Mouse (Mus musculus) urinary bladder, postnatal 4 days (tissue): ENCODE data around the gene Dnajc3.

Source experiments
- DNase-seq, 2 experiments: peaks; one replicate each; pipeline ENCODE4 v3.0.0; 2021 to 2022; ENCODE audit warnings: low spot score in 2 of 2

Dnajc3 gene

DNA sequence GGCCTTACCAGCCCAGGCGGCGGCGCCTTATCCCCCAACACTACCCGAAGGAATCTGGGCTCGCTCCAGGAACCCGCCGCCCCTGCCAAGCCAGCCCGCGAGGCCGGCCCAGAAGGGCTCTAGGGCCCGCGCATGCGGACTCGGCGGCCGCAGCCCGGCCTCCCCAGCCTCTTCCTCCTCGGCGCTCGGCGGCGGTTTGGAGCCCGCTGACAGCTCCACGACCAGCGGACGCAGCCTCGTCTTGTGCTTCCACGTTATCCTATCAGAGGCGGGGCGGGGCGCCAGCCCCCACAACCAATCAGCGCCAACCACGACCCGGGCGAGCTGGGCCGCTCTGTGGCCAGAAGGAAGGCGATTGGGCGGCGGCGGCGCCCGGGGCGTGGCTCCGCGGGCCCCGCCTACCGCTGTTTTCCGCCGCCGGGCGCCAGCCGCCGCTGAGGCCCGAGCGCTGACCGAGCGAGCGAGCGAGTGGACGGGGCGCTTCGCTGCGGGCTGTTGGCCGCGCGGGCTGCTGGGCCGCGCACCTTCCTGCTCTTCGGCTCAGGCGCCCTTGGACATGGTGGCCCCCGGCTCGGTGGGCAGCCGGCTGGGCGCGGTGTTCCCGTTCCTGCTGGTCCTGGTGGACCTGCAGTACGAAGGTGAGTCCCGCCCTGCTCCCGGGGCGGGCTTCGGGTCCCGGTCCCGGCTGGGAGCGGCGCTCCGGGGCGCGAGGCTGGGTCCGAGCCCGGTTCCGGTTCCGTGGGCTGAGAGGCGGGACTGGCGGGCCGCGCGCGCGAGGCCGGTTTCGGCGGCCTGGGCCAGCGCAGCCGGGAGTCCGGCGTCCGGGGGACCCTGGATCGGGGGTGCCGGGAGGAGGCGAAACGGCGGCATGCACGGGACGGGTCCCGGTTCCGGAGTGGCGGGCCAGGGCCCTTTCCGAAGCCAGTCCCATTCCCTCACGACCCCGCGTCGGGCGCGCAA is at the start of gene Dnajc3:
Dnajc3 (plus strand) TSS at position 444 of the 960 bp plus-strand sequence.
- peak; percentile 99 to 100 for DNase-seq

GRCm38 (mm10) chr14:118890101-118890500 is 47.7 kb upstream of the Dnajc3 start:
- DNase-seq, result no peak

DNA sequence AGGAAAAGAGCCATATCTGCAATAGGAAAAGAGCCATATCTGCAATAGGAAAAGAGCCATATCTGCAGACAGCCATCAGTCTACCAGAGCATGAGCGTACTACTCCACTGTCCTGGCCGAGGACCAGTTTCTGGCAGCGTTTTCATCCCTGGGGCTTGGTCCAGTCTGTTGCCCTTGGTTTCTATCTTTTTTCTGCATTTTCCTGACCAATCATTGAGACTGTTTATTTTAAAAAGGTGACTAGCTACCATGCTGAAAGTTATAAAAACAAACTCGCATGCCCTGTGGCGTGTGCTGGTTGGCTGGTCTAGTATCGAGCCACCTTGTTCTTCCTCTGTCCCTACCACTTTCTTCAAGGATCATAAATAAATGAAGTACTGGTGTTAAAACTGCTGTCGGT is 42.5 kb upstream of the Dnajc3 start:
- DNase-seq, result no peak

GRCm38 (mm10) chr14:118895655-118896054 is 42.1 kb upstream of the Dnajc3 start:
- DNase-seq, result no peak

DNA sequence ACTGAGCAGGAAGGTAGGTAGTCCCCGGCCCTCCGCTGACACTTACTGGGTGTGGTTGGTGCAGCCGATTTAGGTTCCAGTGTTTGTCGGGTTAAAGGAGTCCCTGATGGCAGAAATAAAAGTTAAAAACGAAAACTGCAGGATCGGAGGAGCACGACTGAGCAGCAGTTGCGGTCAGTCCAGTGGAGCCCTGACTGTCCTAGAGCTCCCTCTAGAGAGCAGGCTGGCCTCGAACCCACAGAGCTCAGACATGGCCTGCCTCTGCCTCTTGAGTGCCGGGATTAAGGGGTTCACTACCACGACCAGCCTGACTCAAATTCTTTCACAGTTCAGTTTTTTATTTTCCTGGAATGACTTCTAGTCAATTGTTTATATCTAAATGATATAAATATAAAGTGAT is 37.8 kb upstream of the Dnajc3 start:
- no peak for DNase-seq

DNA sequence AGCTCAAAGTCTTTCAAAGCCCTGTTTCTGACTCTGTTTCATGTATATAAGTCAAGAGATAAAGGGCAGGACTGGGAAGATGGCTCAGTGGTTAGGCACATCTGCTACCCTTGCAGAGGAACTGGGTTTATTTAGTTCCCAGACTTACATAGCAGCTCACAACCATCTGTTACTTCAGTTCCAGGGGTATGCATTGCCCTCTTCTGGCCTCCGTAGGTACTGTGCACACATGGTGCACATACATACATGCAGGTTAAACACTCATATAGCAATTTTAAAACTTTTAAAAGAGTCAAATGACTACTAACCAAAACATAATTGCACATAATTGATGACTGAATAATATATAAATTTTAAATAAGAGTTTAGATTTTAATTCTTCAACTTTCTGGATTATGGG is 36.9 kb upstream of the Dnajc3 start:
- DNase-seq, result no peak

DNA sequence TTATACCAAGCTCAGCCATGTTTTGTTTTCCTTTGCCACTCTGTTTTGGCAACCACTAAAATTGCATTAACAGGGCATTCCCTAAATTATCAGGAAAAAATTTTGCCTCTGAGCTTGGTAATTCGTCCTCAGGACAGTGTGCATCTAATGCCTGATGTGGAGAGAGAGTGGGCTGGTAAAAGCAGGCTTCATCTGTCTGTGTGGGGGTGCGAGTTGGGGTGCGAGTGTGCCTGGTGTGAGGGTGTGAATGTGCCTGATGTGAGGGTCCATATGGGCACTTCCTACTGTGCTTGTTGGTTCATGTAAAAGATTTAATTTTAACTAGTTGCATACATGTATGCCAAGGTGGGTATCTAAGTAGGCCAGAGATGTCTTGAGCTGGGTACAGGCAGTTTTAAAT is 34.4 kb upstream of the Dnajc3 start:
- DNase-seq, result no peak

DNA sequence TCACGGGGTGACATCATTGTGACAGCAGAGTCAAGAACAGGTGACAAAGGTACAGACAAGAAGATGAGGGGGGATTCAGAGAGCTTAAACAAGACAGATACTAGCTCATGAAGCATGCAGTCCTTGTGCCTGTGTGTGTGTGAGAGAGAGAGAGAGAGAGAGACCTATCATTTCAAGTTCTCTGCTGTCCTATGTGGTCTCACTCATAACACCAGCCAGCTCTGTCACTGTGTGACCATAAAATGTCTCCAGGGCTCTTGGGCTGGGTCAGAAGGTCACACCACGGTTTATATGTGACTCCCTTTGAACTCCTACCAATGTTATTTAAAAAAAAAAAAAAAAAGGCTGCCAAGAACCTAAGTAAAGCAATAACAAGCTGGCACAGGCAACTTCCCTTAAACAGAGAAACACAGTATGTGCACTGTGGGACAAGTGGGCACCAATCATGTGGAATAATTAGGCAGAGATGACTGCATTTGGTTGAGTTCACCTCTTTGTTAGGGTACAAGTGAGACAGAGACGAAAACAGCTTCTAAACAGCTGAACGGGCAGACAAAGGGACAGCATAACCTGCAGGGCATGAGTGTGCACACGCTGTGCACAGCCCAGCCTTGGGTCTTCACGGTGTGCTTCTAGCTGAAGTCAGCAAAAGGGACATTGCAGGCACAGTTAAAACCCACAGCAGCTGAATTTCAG is 33.8 kb upstream of the Dnajc3 start:
- DNase-seq, result no peak

GRCm38 (mm10) chr14:118907592-118907991 is 30.2 kb upstream of the Dnajc3 start:
- DNase-seq, result no peak

GRCm38 (mm10) chr14:118909872-118910271 is 27.9 kb upstream of the Dnajc3 start:
- DNase-seq, result peak in 1 of 2 experiments; percentile 30

GRCm38 (mm10) chr14:118910332-118911222 is 27.2 kb upstream of the Dnajc3 start:
- peak; percentile 49 to 74 for DNase-seq

DNA sequence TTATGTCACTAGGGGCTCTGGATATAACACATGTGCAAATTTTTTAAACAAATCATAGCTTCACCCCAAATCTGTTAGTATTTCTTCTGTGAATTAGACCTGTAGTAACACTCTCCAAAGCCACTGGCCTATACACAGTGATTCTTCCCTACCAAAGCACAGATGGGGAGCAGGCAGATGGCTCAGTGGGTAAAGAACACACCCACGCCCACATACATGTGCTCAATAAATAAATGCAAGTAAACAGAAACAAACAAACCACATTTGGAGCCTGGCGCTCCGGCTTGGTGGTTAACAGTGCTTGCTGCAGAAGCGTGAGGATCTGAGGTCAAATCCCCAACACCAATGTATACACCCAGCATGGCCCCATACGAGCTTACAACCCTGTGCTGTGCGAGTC is 26.3 kb upstream of the Dnajc3 start:
- no peak for DNase-seq

DNA sequence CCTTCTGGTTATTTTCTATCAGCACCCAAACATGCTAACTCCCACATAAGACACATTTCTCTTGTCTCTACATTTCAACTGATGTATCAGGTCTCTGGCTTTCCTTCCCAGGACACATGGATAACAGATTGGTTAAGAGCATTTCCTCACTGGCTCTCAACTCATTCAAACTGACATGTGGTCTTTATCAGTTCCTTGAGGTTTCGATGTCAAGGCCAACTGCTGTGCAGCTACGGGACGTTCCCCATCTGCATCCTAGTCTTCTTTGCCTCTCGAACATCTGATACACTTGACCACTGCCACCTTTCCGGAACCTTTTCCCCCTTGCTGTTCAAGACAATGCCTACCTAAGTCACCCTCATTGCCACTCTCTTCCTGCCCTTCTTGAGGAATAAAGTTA is 24.1 kb upstream of the Dnajc3 start:
- DNase-seq, result no peak

DNA sequence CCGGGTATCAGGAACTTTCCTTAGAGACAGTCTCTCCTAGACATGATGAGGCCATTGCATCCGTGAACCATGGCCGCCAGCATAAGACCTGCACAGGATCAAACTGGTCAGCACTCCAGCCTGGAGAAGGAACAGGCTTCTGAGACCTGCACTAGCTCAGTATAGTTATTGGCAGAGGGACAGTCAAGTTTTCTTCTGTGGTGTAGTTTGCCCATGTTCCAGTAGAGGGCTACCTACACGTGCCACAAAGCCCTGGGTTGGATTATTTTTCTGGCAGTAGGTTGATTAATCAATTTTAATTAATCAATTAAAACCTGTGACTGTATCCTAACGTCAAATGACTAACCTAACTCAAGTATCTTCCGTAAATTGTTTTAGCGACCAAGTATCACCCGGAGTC is 18.8 kb upstream of the Dnajc3 start:
- no peak for DNase-seq

GRCm38 (mm10) chr14:118920654-118921053 is 17.1 kb upstream of the Dnajc3 start:
- DNase-seq, result no peak

GRCm38 (mm10) chr14:118922251-118922650 is 15.5 kb upstream of the Dnajc3 start:
- DNase-seq, result no peak

DNA sequence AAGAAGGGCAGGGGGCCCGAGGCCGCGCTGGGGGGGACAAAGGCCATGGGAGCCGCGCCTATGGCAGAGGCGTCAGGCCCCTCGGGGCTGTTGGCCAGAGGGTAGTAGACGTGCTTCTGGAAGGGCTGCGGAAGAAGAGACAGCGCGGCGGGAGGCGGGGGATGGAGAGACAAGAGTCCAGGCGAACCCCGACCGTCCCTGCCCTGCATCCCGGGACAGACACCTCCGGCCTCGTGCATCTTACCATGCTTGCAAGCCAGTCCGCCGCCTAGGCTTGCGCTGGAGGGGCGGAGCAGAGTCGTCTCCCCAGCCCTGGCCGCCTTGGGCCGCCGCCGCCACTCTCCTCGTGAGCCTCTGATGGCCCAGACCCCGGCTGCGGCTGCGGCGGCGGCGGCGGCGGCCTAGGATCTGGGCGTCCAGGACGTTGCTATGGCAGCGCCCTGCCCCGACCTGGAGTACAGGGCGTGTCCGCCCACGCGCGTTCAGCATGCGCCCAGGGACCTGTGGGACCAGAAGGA is 15.1 kb upstream of the Dnajc3 start:
- DNase-seq, result peak in 1 of 2 experiments; percentile 24

- peak; percentile 57 to 65 for DNase-seq
Measured at GRCm38 (mm10) chr14:118924673-118925615, 12.8 kb upstream of the Dnajc3 start, which contains the start of gene Dzip1. Gene Dzip1 (minus strand): TSS chr14:118925460.

- DNase-seq, result no peak
Measured at GRCm38 (mm10) chr14:118928565-118928964, 9.2 kb upstream of the Dnajc3 start.

- DNase-seq, result no peak
Measured at GRCm38 (mm10) chr14:118929779-118930178, 8.0 kb upstream of the Dnajc3 start.
